Mouse (Mus musculus) intestine, embryonic 14.5 days (tissue): ENCODE measurements around the gene Tns3. TPM values are rescaled to one million over a fixed set of nuclear protein-coding genes. Genes with fewer than 3 reads are reported as not detected.

ENCODE experiments used
- ATAC-seq: fragments of 200-750 bp; cut with Nextera tagmentation; replicated peaks from 2 replicates; pipeline ENCODE4 v1.8.0; 2017; ENCODE audit warnings: low read depth, moderate number of reproducible peaks, moderate TSS enrichment, moderate library complexity; ENCODE audit not compliant: low FRiP score, low TSS enrichment
- DNase-seq: peaks from one replicate; pipeline ENCODE4 v3.0.0-alpha.2; 2018; ENCODE audit warnings: low spot score
- H3K27ac ChIP-seq: fragments of 300-500 bp; sonication (generic); 2 replicates; pipeline ENCODE4 v1.5.1; 2014; ENCODE audit warnings: low read depth, mild to moderate bottlenecking, control low read depth
- H3K27me3 ChIP-seq: fragments of 300-500 bp; sonication (generic); replicated peaks from 2 replicates; pipeline ENCODE4 v1.6.1; 2014; ENCODE audit warnings: low read length, control low read depth; ENCODE audit not compliant: control insufficient read depth, insufficient read depth
- H3K36me3 ChIP-seq: fragments of 300-500 bp; sonication (generic); 2 replicates; pipeline ENCODE4 v1.6.1; 2014; ENCODE audit warnings: low read length, control low read depth; ENCODE audit not compliant: control insufficient read depth, insufficient read depth
- H3K4me1 ChIP-seq: fragments of 300-500 bp; sonication (generic); replicated peaks from 2 replicates; pipeline ENCODE4 v1.6.1; 2014; ENCODE audit warnings: low read length, control low read depth, mixed read lengths; ENCODE audit not compliant: control insufficient read depth, insufficient read depth
- H3K4me2 ChIP-seq: fragments of 300-500 bp; sonication (generic); 2 replicates; pipeline ENCODE4 v1.6.1; 2014; ENCODE audit warnings: low read length
- H3K4me3 ChIP-seq: fragments of 300-500 bp; sonication (generic); 2 replicates; pipeline ENCODE4 v1.5.1; 2014; ENCODE audit warnings: low read depth, low read length, control low read depth, mixed read lengths
- H3K9ac ChIP-seq: fragments of 300-500 bp; sonication (generic); 2 replicates; pipeline ENCODE4 v1.6.1; 2014; ENCODE audit warnings: mild to moderate bottlenecking, low read length
- H3K9me3 ChIP-seq: fragments of 300-500 bp; sonication (generic); 2 replicates; pipeline ENCODE4 v1.6.1; 2016; ENCODE audit warnings: low read length, control low read depth; ENCODE audit not compliant: control insufficient read depth
- WGBS: fragments of 180-500 bp; shearing (Covaris S2); extraction: QIAGEN DNeasy Blood & Tissue Kit; methylation state at CpG from one replicate; pipeline ENCODE4 v1.1.7; 2014; 5-methylcytosine and 5-hydroxymethylcytosine counted together
- polyA plus RNA-seq: library from polyadenylated mRNA; unstranded; fragments of >200 nt; fragmentation: Nextera tagmentation; extraction: Ambion mirVana; gene quantifications from 2 replicates; pipeline ENCODE4 v1.2.1, GENCODE M21; 2014

Gene Tns3
- polyA plus RNA-seq, 1 experiment from 2014 or later = 25.7 TPM

GRCm38 (mm10) chr11:8591271-8591670 is 73.1 kb downstream of the Tns3 start:
- no peak for DNase-seq
- no peaks in the 10 kb centered on the region for H3K9me3 ChIP-seq
- peak overlapping the region; percentile 16; the same call in 1 of the 2 replicates for H3K27ac ChIP-seq
- no peak overlapping the region for H3K9ac ChIP-seq
- H3K27me3 ChIP-seq = no peaks in the 10 kb centered on the region
- no peak for ATAC-seq
- peaks cover 7% of the 10 kb centered on the region; the same call in 1 of the 2 replicates for H3K36me3 ChIP-seq
- peaks cover 26% of the 10 kb centered on the region for H3K4me1 ChIP-seq
- 61% methylated on average over 5 of the region's 5 CpGs for WGBS
- no peak overlapping the region for H3K4me2 ChIP-seq
- no peak overlapping the region for H3K4me3 ChIP-seq

- Histone ChIP-seq H3K4me3 (no peak overlapping the region), H3K36me3 (peaks cover 4% of the 10 kb centered on the region; the same call in 1 of the 2 replicates), H3K9me3 (no peaks in the 10 kb centered on the region), H3K4me2 (no peak overlapping the region), H3K4me1 (peaks cover 26% of the 10 kb centered on the region), H3K9ac (no peak overlapping the region), H3K27me3 (no peaks in the 10 kb centered on the region), H3K27ac (peak overlapping the region; percentile 51)
- DNase-seq (no peak), ATAC-seq (no peak)
- WGBS = 59% methylated on average over 9 of the region's 9 CpGs
Observed at GRCm38 (mm10) chr11:8589226-8589905, 75.0 kb downstream of the Tns3 start.

- DNase-seq = no peak
- no peaks in the 10 kb centered on the region for H3K9me3 ChIP-seq
- 0 out of 2 replicates have a peak, but pooled peaks cover 4% of the 10 kb centered on the region for H3K36me3 ChIP-seq
- no peak for ATAC-seq
- no peak overlapping the region for H3K4me2 ChIP-seq
- H3K27me3 ChIP-seq = no peaks in the 10 kb centered on the region
- WGBS = 84% methylated on average over 3 of the region's 3 CpGs
- H3K4me3 ChIP-seq = no peak overlapping the region
- H3K4me1 ChIP-seq = peaks cover 28% of the 10 kb centered on the region
- no peak overlapping the region for H3K27ac ChIP-seq
- H3K9ac ChIP-seq = no peak overlapping the region
Observed at GRCm38 (mm10) chr11:8587941-8588340, 76.4 kb downstream of the Tns3 start.

- no peak for ATAC-seq
- no peak for DNase-seq
- 44% methylated on average over 10 of the region's 10 CpGs for WGBS
- Histone ChIP-seq H3K4me1 (peaks cover 29% of the 10 kb centered on the region), H3K9me3 (no peaks in the 10 kb centered on the region), H3K27me3 (no peaks in the 10 kb centered on the region), H3K4me2 (no peak overlapping the region), H3K27ac (0 out of 2 replicates have a peak overlapping the region, but pooled peaks have one; percentile 19), H3K4me3 (no peak overlapping the region), H3K36me3 (0 out of 2 replicates have a peak, but pooled peaks cover 4% of the 10 kb centered on the region), H3K9ac (no peak overlapping the region)
Observed at GRCm38 (mm10) chr11:8586996-8587644, 77.2 kb downstream of the Tns3 start.

- Histone ChIP-seq H3K9ac (no peak overlapping the region), H3K9me3 (no peaks in the 10 kb centered on the region), H3K4me1 (peaks cover 23% of the 10 kb centered on the region), H3K4me2 (no peak overlapping the region), H3K4me3 (no peak overlapping the region), H3K27ac (no peak overlapping the region), H3K27me3 (no peaks in the 10 kb centered on the region), H3K36me3 (0 out of 2 replicates have a peak, but pooled peaks cover 4% of the 10 kb centered on the region)
- ATAC-seq (no peak), DNase-seq (no peak)
- 78% methylated on average over 2 of the region's 2 CpGs for WGBS
Observed at GRCm38 (mm10) chr11:8586374-8586773, 78.0 kb downstream of the Tns3 start.

GRCm38 (mm10) chr11:8585686-8586085 is 78.6 kb downstream of the Tns3 start:
- H3K4me1 ChIP-seq = peaks cover 22% of the 10 kb centered on the region
- no peak for DNase-seq
- H3K9me3 ChIP-seq = no peaks in the 10 kb centered on the region
- H3K9ac ChIP-seq = no peak overlapping the region
- no peak overlapping the region for H3K4me2 ChIP-seq
- H3K36me3 ChIP-seq = 0 out of 2 replicates have a peak, but pooled peaks cover 4% of the 10 kb centered on the region
- H3K27ac ChIP-seq = no peak overlapping the region
- no peak for ATAC-seq
- no peaks in the 10 kb centered on the region for H3K27me3 ChIP-seq
- 80% methylated on average over 3 of the region's 3 CpGs for WGBS
- H3K4me3 ChIP-seq = no peak overlapping the region

- 44% methylated on average over 1 of the region's 1 CpGs for WGBS
- DNase-seq (no peak), ATAC-seq (no peak)
- H3K27me3 ChIP-seq = no peaks in the 10 kb centered on the region
- peaks cover 22% of the 10 kb centered on the region for H3K4me1 ChIP-seq
- H3K27ac ChIP-seq = peak overlapping the region; percentile 71
- H3K9me3 ChIP-seq = no peaks in the 10 kb centered on the region
- H3K36me3 ChIP-seq = no peaks in the 10 kb centered on the region
- no peak overlapping the region for H3K9ac ChIP-seq
- H3K4me2 ChIP-seq = no peak overlapping the region
- H3K4me3 ChIP-seq = no peak overlapping the region
Observed at GRCm38 (mm10) chr11:8584925-8585324, 79.4 kb downstream of the Tns3 start.

- Histone ChIP-seq H3K4me3 (no peak overlapping the region), H3K27me3 (no peaks in the 10 kb centered on the region), H3K4me1 (peaks cover 26% of the 10 kb centered on the region), H3K27ac (peak overlapping the region; percentile 71; the same call in 1 of the 2 replicates), H3K36me3 (no peaks in the 10 kb centered on the region), H3K4me2 (no peak overlapping the region), H3K9ac (no peak overlapping the region), H3K9me3 (no peaks in the 10 kb centered on the region)
- WGBS = 52% methylated on average over 2 of the region's 2 CpGs
- ATAC-seq (peak; percentile 61), DNase-seq (no peak)
Observed at GRCm38 (mm10) chr11:8584307-8584706, 80.0 kb downstream of the Tns3 start.
